Mouse (Mus musculus) lung, adult 2 months (tissue): ENCODE results near the gene Grm7. TPM values are rescaled to one million over a fixed set of nuclear protein-coding genes. Genes with fewer than 3 reads are reported as not detected.

Source experiments
- DNase-seq: peaks from one replicate; pipeline ENCODE4 v3.0.0; 2022
- H3K4me1 ChIP-seq: fragments of 200-500 bp; 2 replicates; pipeline ENCODE4 v1.6.1; 2011; ENCODE audit warnings: low read length; ENCODE audit not compliant: control insufficient read depth, insufficient read depth
- H3K4me3 ChIP-seq: fragments of 200-500 bp; replicated peaks from 2 replicates; pipeline ENCODE3; 2011; ENCODE audit warnings: low read depth, mild to moderate bottlenecking, control low read depth, low read length; ENCODE audit errors: extremely low read depth
- CTCF ChIP-seq: fragments of 200-500 bp; IDR thresholded peaks from 2 replicates; pipeline ENCODE4 v1.5.1; 2011; ENCODE audit warnings: mild to moderate bottlenecking, low read length, control low read depth; ENCODE audit not compliant: insufficient read depth
- POLR2A ChIP-seq: fragments of 200-500 bp; IDR thresholded peaks from 2 replicates; pipeline ENCODE4 v1.6.1; 2011; ENCODE audit warnings: low read depth, mild to moderate bottlenecking, control low read depth, low read length, borderline replicate concordance; ENCODE audit errors: extremely low read depth
- WGBS: fragments of 180-500 bp; shearing (Covaris S2); methylation state at CpG from one replicate; pipeline ENCODE4 v1.1.7; 2018; 5-methylcytosine and 5-hydroxymethylcytosine counted together
- polyA plus RNA-seq: library from polyadenylated mRNA; depleted of rRNA; stranded (reverse); fragments of >200 nt; gene quantifications from 2 replicates; pipeline ENCODE4 v1.2.3, GENCODE M21; 2012

The Grm7 gene
- polyA plus RNA-seq, 1 experiment = 0.02 TPM

GRCm38 (mm10) chr6:111584851-111585250, 939.5 kb downstream of the Grm7 start:
- DNase-seq = peak; percentile 18
- no peak overlapping the region for H3K4me3 ChIP-seq
- TF ChIP-seq POLR2A (no peak), CTCF (no peak)
- WGBS = 33% methylated on average over 2 of the region's 2 CpGs
- no peaks in the 10 kb centered on the region for H3K4me1 ChIP-seq

GRCm38 (mm10) chr6:111587572-111587971, 942.2 kb downstream of the Grm7 start:
- DNase-seq = no peak
- Histone ChIP-seq H3K4me1 (no peaks in the 10 kb centered on the region), H3K4me3 (no peak overlapping the region)
- TF ChIP-seq POLR2A = no peak
- TF ChIP-seq CTCF = no peak
- 68% methylated on average over 3 of the region's 3 CpGs for WGBS

- 83% methylated on average over 4 of the region's 4 CpGs for WGBS
- Histone ChIP-seq H3K4me1 (no peaks in the 10 kb centered on the region), H3K4me3 (no peak overlapping the region)
- TF ChIP-seq CTCF (no peak), POLR2A (no peak)
- no peak for DNase-seq
Observed at GRCm38 (mm10) chr6:111601892-111602654, 956.7 kb downstream of the Grm7 start.

- DNase-seq = no peak
- 69% methylated on average over 3 of the region's 3 CpGs for WGBS
- H3K4me1 ChIP-seq = no peaks in the 10 kb centered on the region
- TF ChIP-seq POLR2A (no peak), CTCF (no peak)
- H3K4me3 ChIP-seq = no peak overlapping the region
Observed at GRCm38 (mm10) chr6:111610396-111610795, 965.0 kb downstream of the Grm7 start.

GRCm38 (mm10) chr6:111613834-111614233, 968.5 kb downstream of the Grm7 start:
- TF ChIP-seq CTCF (no peak), POLR2A (no peak)
- no peak for DNase-seq
- no peak overlapping the region for H3K4me3 ChIP-seq
- H3K4me1 ChIP-seq = no peaks in the 10 kb centered on the region
